Mouse (Mus musculus) spleen, adult 10 weeks (tissue): ENCODE results near the gene Gpr45. TPM values are rescaled to one million over a fixed set of nuclear protein-coding genes. Genes with fewer than 3 reads are reported as not detected.

Experiments used
- polyA plus RNA-seq: library from polyadenylated mRNA; stranded (reverse); fragments of 350-450 nt; fragmentation: Illumina TruSeq; extraction: RNeasy Lipid Tissue Mini Kit (QIAGEN cat#74804); gene quantifications from one replicate; pipeline ENCODE4 v1.2.3, GENCODE M21; 2015; ENCODE audit warnings: low replicate concordance; ENCODE audit not compliant: insufficient read depth

The Gpr45 gene
- 0.26 TPM for polyA plus RNA-seq

GRCm38 (mm10) chr1:42952734-42953481, at the start of gene Gpr45:
TSS of gene Gpr45 (plus strand) at chr1:42952872.

Other genes starting within 250 kb of the Gpr45 start
- 45.2 TPM for gene Mrps9, start 101.6 kb upstream of the Gpr45 start, polyA plus RNA-seq
- 21.4 TPM for gene Tgfbrap1, start 145.8 kb downstream of the Gpr45 start, polyA plus RNA-seq
- gene AI597479, start 145.8 kb downstream of the Gpr45 start, polyA plus RNA-seq: 21.1 TPM
- 2.1 TPM for gene Fhl2, start 244.1 kb downstream of the Gpr45 start, polyA plus RNA-seq